Mouse (Mus musculus) adrenal gland, postnatal 14 days (tissue): Measurements from ENCODE around the gene Zbtb25. TPM values are rescaled to one million over a fixed set of nuclear protein-coding genes. Genes with fewer than 3 reads are reported as not detected.

Experiments used
- DNase-seq: peaks from one replicate; pipeline ENCODE4 v3.0.0; 2021; ENCODE audit warnings: mixed read lengths
- long read RNA-seq, 2 experiments: library from polyadenylated mRNA; stranded (forward); transcript quantifications; one replicate each; pipeline ENCODE4 v2.0.0; 2021
- total RNA-seq: library from RNA; stranded (reverse); gene quantifications from 2 replicates; pipeline ENCODE4 v1.2.3, GENCODE M21; 2021

The Zbtb25 gene
- 7.3 and 9.1 TPM in 2 replicates for total RNA-seq
- long read RNA-seq, experiment 1, partial matches to known transcripts, result 0 of 12 reads
- long read RNA-seq, experiment 1, other reads (novel, unspliced or antisense), result 8 of 12 reads
- long read RNA-seq, experiment 2, partial matches to known transcripts, result 0 of 7 reads
- long read RNA-seq, experiment 2, other reads (novel, unspliced or antisense), result 4 of 7 reads

DNA sequence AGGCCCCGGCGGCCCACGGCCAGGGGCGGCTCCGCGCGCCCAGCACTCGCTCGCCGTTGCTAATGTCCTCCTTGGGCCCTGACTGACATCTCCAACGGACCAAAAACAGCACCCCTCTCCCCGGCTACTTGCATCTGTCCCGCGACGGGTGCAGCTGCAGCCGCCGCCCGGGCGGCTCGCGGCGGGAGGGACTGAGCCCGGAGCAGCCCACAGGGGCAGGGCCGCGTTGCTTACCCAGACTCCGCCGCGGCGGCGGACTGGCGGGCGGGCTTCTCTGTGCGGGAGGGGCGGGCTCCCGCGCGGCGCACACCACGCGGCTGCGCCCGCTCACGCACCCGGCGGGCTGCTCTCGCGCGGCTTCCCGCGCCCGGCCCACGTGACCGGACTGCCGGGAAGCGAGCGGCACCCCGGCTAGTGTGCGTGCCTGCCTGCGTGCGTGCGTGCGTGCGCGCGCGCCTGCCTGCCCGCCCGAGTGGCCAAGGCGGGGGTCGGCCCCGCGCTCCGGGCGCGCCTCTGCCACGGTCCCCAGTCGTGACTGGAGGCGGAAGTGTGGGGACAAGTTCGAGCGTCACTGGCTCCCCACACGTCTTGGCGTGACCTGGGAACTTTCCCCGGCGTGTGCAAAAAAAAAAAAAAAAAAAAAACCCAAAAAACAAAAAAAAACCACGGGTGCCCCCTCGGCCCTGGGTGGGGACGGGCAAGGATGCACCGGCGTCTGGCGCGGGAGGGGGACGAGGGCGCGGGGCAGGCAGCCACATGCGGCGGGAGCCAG is at the start of gene Zbtb25:
Gene Zbtb25, minus strand, starts transcription at position 397 of the 772 bp plus-strand sequence.
- DNase-seq, result peak; percentile 94

DNA sequence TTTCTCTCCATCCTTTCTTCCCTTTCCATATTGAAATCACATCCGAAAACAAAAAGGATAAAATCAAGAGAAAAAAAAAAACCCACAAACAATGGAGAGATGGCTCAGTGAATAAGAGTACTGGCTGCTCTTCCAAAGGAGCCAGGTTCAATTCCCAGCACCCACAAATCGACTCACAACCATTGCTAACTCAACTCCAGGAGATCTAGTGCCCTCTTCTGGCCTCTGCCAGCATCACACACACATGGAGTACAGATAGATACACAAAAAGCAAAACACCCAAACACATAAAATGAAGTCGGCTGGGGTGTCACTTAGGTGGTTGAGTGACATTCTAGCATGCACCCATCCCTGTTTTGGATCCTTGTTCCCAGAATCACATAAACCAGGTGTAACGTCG is 48.9 kb upstream of the Zbtb25 start:
- no peak for DNase-seq

DNA sequence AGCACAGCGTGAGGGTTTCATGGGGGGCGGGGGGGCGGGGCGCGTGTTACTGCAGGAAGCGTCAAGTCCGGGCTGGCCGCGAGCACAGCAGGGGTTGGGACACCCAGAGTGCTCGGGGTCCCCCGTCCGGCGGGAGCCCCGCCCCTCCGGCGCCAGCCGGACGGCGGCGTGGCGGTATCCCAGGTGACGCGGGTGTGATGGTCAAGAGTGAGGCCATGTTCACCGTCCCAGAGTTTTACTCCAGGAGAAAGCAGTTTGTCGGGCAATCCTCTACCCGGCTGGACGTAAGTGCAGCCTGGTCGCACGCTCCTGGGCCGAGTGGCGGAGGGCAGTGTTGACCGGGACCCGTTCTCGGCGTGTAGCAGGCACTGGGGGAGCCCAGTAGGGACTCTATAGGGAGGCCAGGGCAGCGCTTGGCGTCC is 48.0 kb upstream of the Zbtb25 start, which contains the start of gene Ppp1r36:
Gene Ppp1r36, plus strand, starts transcription at position 106 of the 422 bp plus-strand sequence.
- DNase-seq, result peak; percentile 63

DNA sequence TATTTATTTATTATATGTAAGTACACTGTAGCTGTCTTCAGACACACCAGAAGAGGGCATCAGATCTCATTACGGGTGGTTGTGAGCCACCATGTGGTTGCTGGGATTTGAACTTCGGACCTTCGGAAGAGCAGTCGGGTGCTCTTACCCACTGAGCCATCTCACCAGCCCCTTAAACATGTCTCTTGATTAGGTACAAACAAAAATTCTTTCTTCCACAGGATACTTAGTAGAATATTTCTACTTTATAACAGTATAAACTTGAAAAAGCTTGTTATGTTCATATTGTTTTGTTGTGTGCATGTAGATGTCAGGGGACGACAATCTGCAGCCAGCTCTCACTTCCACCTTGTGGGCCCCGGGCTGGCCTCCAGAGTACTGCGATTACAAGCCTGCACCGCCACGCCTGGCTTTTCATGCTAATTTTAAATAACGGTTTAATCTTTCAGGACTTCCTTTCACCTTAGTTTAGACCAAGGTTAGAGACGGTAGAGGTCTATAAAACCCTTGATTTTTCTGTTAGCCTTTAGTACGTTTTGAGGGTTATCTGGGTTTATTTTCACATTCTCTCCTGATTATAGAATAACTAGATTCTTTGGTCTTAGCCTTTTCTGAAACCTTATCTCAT is 46.1 kb upstream of the Zbtb25 start:
- DNase-seq, result no peak

DNA sequence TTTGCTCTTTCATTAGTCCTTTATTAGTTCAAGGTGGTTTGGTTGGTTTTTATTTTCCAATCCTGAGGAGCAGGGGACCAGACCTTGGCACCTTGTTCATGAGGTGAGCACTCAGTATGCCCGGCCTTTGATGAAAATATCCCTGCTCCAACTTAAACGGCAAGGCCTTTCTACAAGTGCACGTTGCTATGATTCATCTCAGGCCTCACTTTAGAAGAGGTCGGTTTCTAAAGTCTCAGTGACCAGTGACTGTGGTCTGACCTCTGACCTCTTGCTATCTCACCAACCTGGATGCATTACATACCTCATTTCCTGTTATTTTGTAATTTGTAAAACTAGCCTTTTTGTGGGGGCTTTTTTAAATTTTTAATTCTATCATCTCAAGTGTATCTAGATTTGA is 39.8 kb upstream of the Zbtb25 start:
- DNase-seq, result no peak

DNA sequence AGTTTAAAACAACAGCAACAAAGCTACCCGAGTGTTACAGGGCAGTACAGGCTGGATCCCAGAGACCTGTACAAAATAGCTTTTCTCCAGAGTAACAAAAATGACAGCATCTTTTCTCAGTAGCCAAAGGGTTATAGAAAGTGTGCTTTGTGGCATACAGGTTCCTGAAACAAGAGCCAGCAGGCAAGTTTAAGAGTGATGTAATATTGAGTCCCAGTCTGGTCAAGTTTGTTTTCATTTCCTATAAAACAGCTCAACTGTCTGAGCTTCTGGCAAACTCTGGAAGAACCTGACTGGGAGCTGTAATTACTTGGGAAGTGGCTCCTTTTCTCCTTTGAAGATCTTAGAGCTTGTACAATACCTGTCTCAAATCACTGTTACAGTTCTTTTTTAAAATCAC is 37.8 kb upstream of the Zbtb25 start:
- DNase-seq, result no peak

DNA sequence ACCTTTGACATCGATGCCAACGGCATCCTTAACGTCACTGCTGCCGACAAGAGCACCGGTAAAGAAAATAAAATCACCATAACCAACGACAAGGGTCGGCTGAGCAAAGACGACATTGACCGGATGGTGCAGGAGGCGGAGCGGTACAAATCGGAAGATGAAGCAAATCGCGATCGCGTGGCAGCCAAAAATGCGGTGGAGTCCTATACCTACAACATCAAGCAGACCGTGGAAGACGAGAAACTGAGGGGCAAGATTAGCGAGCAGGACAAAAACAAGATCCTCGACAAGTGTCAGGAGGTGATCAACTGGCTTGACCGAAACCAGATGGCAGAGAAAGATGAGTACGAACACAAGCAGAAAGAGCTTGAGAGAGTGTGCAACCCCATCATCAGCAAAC is 36.6 kb upstream of the Zbtb25 start:
- peak; percentile 21 for DNase-seq

DNA sequence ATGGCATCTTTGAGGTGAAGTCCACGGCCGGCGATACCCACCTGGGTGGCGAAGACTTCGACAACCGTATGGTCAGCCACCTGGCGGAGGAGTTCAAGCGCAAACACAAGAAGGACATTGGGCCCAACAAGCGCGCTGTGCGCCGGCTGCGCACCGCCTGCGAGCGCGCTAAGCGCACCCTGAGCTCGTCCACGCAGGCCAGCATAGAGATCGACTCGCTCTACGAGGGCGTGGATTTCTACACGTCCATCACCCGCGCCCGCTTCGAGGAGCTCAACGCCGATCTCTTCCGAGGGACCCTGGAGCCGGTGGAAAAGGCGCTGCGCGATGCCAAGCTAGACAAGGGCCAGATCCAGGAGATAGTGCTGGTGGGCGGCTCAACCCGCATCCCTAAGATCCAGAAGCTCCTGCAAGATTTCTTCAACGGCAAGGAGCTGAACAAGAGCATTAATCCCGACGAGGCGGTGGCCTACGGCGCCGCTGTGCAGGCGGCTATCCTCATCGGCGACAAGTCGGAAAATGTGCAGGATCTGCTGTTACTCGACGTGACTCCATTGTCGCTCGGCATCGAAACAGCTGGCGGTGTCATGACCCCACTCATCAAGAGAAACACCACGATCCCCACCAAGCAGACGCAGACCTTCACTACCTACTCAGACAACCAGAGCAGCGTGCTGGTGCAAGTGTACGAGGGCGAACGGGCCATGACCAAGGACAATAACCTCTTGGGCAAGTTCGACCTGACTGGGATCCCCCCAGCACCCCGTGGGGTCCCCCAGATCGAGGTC is 36.0 kb upstream of the Zbtb25 start:
- peak; percentile 32 for DNase-seq

DNA sequence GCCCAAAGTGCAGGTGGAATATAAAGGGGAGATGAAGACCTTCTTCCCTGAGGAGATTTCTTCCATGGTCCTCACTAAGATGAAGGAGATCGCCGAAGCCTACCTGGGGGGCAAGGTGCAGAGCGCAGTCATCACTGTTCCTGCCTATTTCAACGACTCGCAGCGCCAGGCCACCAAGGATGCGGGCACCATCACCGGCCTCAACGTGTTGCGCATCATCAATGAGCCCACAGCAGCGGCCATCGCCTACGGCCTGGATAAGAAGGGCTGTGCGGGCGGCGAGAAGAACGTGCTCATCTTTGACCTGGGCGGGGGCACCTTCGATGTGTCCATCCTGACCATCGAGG is 35.4 kb upstream of the Zbtb25 start:
- DNase-seq, result no peak

DNA sequence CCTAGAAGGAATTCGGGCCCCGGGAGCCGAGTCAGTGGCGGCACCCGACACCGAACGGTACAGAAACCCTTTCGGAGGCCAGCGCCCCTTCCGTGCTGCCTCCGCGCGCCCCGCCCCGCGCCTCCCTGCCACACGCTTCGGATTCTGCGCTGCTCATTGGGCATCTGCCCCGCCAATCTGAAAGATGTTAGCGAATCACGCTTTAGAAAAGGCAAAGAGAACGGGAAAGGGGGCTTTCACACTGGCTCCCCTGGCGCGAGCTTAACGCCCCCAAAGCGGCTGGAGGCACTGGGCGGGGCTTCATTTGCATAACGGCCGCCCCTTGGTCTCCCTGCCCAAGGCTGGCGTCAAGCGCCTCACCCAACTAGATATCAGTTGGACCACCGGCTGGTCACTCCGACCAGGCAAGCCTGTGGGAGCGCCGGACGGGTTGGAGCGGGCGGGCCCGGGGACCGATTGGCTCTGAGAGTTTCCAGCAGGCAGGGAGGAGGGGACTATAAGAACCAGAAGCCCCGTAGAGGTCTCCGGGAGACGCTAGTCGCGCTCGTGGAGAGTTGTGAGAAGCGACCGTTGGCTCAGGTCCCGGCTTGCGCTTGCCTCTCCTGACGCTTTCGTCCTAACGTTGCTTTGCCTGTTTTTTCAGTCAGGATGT is 34.6 kb upstream of the Zbtb25 start, which contains the start of gene Hspa2:
Gene Hspa2, plus strand, starts transcription at position 291 of the 652 bp plus-strand sequence.
- DNase-seq, result peak; percentile 99

DNA sequence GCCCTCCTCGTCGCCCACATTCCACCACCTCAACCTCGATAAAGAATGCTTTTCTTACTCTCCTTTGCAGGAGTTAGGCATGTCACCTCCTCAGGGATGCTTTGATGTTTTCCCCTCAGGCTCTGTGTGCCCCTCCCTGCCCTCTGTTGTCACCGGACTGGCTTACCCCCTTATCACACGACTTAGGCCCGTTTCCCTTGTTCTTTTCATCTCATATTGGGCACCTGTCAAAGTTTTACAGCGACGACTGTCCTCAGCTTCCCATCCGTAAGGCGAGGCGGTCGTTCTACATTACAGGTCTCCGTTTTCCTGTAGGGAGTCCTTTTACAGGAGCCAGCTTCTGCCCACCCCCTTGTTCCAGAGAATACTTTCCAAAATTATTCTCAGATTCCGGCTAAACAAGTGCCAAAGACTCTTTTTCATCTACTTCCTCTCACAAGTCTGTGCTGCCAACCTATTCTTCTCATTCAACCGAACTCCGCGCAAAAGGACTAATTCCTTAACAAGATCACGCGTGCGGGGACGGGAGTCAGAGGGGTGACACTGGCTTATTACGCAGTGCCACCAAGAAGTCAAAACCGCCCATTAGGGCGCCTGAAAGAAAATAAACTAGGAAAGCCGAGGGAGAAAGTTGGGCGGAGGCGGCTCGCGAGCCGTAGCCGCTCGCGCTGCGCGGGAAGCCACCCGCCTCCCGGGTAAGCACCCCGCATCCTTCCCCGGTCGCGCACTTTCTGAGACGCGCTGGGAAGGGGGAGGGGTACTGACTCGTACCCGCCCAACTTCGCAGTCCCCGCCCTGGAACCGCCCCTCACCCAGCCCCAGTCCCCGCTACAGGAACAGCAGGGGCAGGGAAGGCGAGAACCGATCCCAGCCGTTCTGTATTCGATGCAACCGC is 33.8 kb upstream of the Zbtb25 start:
- DNase-seq, result peak; percentile 94

DNA sequence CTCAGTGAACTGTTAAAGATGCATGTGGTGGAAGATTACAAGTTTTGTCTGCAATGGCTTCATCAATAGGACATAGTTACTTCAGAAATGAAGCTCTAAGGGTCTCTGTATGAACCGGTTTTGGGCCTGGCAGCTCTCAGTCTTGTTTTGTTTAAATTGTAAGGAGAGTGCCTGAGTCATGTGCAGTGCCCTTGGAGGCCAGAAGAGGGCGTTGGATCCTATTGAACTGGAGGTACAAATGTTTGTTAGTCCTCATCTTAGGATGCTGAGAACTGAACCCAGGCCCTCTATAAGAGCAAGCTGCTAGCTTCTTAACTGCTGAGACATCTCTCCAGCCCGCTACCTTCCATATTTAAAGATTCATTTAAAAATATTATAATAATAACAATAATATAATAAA is 32.3 kb upstream of the Zbtb25 start:
- DNase-seq, result no peak

DNA sequence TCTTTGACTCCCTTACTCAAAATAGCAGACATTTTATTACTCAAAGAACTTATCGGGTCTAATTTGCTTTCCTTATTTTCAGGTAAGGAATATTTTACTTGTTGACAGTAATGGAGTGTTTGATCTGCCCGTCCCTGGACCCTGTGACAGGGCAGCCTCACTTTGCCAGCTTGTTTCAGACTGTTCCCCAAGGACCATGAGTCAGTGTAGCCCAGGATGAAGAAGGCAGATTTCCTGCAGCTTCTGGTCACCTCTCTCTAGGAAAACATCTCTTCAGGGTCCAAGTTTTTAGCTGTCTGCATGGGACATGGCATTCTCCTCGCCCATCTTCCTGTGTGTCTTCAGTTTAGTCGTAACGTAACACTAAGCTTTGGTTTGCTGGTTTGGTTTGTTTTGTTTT is 27.9 kb upstream of the Zbtb25 start:
- no peak for DNase-seq

DNA sequence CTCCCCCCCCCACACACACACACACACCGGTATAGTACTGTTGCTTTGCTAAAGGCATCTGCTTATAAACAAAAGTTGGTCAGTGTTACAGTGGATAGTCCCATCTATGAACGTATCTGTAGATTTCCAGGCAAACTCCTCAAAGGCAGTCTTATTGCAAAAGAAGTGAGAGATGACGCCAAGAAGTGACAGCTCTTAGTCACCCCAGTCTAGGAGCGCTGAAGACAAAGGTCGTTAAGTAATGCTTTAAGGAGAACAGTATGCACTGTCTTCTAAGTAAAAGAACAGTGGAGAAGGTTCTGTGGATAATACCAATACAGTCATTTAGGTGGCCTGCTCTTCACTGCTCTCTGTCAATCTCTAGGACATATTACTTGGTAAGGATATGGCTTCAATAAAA is 23.6 kb upstream of the Zbtb25 start:
- DNase-seq, result no peak

DNA sequence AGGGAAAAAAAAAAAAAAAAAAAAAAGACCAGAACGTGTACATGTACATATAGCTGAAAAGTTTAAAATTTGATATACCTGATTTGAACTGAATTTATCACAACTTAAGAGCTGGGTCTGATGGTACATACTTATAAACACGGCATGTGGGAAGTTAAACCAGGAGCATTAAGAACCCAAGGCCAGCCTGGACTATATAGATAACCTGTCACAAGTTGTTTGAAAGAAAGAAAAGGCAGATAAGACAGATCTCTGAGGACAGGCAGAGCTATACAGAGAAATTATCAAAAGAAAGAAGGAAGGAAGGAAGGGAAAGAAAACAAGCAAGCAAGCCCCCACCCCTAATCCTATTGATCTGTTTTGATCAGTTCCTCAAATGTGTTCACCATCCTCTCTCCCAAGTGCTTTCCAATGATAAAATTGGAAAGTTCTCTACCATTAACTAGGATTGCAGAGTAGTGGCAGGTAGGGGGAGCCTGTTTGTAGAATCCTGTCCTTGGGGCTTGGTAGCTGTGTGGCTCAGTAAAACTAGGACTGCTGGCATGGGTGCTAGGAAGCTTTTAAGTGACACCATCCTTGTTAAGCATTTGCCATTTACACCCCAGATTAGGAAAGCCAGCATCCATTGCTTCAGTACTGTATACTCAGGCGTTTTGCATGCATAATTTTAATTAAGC is 22.3 kb upstream of the Zbtb25 start:
- DNase-seq, result no peak

DNA sequence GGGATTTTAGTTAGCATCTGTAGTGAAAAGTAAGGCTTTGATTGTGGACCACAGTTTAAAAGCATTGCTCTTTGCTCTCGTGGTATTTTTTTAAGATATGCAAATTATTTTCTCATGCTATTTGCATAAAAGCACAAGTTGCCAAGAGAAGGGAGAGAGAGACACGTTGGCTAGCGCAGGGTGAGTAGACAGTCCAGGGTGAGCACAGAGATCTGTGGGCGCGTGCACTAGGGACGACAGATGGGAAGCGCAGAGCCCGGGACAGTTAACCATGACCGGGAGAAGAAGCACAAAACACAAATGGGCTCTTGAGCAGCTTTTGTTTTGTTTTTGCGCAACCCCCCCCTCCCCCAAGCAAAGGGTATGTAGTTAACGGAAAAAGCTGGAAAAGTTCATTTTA is 19.4 kb upstream of the Zbtb25 start:
- DNase-seq, result no peak

DNA sequence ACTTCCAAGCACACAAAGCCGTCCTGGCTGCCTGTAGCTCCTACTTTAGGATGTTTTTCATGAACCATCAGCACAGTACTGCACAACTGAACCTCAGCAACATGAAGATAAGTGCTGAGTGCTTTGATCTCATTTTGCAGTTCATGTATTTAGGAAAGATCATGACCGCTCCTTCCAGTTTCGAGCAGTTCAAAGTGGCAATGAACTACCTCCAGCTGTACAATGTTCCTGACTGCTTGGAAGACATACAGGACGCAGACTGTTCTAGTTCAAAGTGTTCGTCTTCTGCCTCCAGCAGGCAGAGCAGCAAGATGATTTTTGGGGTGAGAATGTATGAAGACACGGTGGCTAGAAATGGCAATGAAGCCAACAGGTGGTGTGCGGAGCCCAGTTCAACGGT is 15.9 kb upstream of the Zbtb25 start:
- no peak for DNase-seq

DNA sequence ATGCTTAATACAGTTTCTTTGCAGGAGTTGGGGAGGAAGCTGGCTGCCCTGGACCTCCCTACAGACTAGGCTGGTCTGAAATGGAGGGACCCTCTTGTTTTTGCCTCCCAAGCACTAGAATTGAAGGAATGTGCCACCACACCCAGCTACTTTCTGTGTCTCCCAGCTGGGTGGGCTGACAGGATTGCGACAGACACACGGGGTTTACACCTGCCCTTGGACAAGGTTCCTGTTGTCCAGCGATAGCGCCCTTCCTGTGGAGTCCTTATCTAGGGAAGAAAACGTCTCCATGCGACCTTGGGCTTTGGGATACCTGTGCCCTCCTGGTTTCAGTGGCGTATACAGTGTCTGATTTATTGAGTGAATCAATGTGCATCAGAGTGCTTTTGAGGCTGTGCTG is 10.7 kb upstream of the Zbtb25 start:
- DNase-seq, result no peak

DNA sequence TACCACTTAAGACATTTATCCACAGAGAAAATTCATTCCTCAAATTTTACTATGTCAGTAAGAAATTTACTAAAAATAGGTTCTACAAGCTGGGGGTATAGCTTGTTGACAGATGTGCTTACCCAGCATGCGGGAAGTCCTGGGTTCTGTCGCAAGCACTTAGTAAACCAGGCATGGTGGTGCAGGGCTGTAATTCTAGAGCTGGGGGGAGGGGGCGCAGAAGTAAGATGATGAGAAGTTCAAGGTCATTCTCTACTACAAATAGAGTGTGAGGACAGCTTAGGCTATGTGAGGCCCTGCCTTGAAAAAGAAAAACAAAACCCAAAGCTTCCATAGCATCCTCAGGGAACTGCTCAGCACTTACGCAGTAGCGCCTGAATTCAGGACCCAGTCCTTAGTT is 9.2 kb upstream of the Zbtb25 start:
- DNase-seq, result no peak

DNA sequence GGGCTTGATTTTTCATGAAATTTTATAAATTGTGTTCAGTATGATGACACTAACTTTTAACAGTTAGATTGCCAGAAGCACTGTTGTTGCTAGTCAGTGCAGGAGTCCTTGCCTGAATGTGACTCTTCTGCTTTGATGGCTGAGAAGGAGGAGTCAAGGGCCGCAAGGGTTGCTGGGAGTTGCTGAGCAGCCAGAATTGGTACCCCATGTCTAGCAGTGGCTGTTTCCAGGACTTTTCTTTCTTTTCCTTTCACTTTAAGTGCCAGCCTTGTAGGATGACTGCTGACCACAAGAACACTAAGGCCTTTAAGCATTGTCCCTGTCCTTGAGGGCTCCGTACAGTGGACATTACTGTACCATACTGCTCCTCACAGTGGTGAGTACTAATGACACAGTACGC is 8.3 kb upstream of the Zbtb25 start:
- DNase-seq, result peak; percentile 68

DNA sequence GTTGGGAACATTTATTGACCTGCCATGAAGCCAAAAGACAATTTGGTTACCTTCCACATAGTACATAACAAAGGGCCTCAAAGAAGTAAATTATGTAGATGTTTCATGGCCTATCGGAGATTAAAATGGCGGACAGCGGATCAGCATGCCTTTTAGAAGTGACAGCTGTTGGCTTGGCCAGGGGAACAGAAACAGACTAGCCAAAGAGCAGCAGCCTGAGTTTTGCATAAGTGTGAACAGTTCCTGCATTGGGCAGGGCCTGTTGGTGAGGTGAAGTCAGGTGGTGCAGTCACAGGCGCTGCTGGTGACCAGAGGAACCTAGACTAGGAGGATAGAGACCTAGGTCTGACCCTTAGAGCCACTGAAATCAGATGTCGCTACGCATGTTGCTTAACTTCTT is 7.7 kb upstream of the Zbtb25 start:
- DNase-seq, result no peak
